Mouse (Mus musculus) midbrain, embryonic 11.5 days (tissue): ENCODE data around the gene Gm17657. TPM values are rescaled to one million over a fixed set of nuclear protein-coding genes. Genes with fewer than 3 reads are reported as not detected.

Source experiments
- ATAC-seq: fragments of 200-750 bp; cut with Nextera tagmentation; 2 replicates; pipeline ENCODE4 v1.8.0; 2017; ENCODE audit warnings: moderate TSS enrichment, moderate library complexity; ENCODE audit not compliant: low FRiP score
- DNase-seq: peaks from one replicate; pipeline ENCODE4 v3.0.0; 2015; ENCODE audit warnings: low spot score; ENCODE audit errors: missing footprints
- H3K27ac ChIP-seq: fragments of 300-500 bp; sonication (generic); 2 replicates; pipeline ENCODE4 v1.5.1; 2014; ENCODE audit warnings: low read depth, low read length
- H3K27me3 ChIP-seq: fragments of 300-500 bp; sonication (generic); 2 replicates; pipeline ENCODE4 v1.6.1; 2014; ENCODE audit warnings: mild to moderate bottlenecking, low read length, moderate library complexity, mixed read lengths; ENCODE audit not compliant: control insufficient read depth, insufficient read depth
- H3K36me3 ChIP-seq: fragments of 300-500 bp; sonication (generic); 2 replicates; pipeline ENCODE4 v1.6.1; 2014; ENCODE audit warnings: mild to moderate bottlenecking, low read length, moderate library complexity, mixed read lengths; ENCODE audit not compliant: control insufficient read depth, insufficient read depth
- H3K4me1 ChIP-seq: fragments of 300-500 bp; sonication (generic); 2 replicates; pipeline ENCODE4 v1.6.1; 2014; ENCODE audit warnings: low read length; ENCODE audit not compliant: control insufficient read depth, insufficient read depth
- H3K4me2 ChIP-seq: fragments of 300-500 bp; sonication (generic); 2 replicates; pipeline ENCODE4 v1.6.1; 2014; ENCODE audit warnings: mild to moderate bottlenecking, moderate library complexity
- H3K4me3 ChIP-seq: fragments of 300-500 bp; sonication (generic); 2 replicates; pipeline ENCODE4 v1.5.1; 2014; ENCODE audit warnings: low read depth, low read length
- H3K9ac ChIP-seq: fragments of 300-500 bp; sonication (generic); 2 replicates; pipeline ENCODE4 v1.6.1; 2014; ENCODE audit warnings: low read length
- H3K9me3 ChIP-seq: fragments of 300-500 bp; sonication (generic); 2 replicates; pipeline ENCODE4 v1.6.1; 2016; ENCODE audit warnings: low read length; ENCODE audit not compliant: control insufficient read depth
- WGBS: fragments of 180-500 bp; shearing (Covaris S2); extraction: QIAGEN DNeasy Blood & Tissue Kit; methylation state at CpG from one replicate; pipeline ENCODE4 v1.1.7; 2014; 5-methylcytosine and 5-hydroxymethylcytosine counted together
- polyA plus RNA-seq: library from polyadenylated mRNA; unstranded; fragments of >200 nt; fragmentation: Nextera tagmentation; extraction: Ambion mirVana; gene quantifications from 2 replicates; pipeline ENCODE4 v1.2.1, GENCODE M21; 2014

Gene Gm17657
- polyA plus RNA-seq, 1 experiment from 2014 or later, result not detected

- H3K27ac ChIP-seq, result no peak overlapping the region
These were observed 55.9 kb downstream of the Gm17657 start for GRCm38 (mm10) chr17:29493461-29493980.

GRCm38 (mm10) chr17:29492269-29493191 is 56.9 kb downstream of the Gm17657 start:
- DNase-seq, result peak; percentile 96

More at GRCm38 (mm10) chr17:29493461-29493980, 55.9 kb downstream of the Gm17657 start:
- Histone ChIP-seq H3K27me3 (no peaks in the 10 kb centered on the region), H3K36me3 (peaks cover 6% of the 10 kb centered on the region; the same call in 1 of the 2 replicates), H3K9me3 (no peaks in the 10 kb centered on the region), H3K4me2 (peak overlapping the region; percentile 62; the same call in 1 of the 2 replicates), H3K4me3 (peak overlapping the region; percentile 91), H3K9ac (0 out of 2 replicates have a peak overlapping the region, but pooled peaks have one; percentile 13), H3K4me1 (peaks cover 14% of the 10 kb centered on the region)
- 77% methylated on average over 11 of the region's 11 CpGs for WGBS
- ATAC-seq, result no peak
- no peak for DNase-seq

GRCm38 (mm10) chr17:29491591-29492268 is 57.7 kb downstream of the Gm17657 start:
- Histone ChIP-seq H3K9me3 (no peaks in the 10 kb centered on the region), H3K27me3 (no peaks in the 10 kb centered on the region), H3K4me1 (peaks cover 15% of the 10 kb centered on the region), H3K4me3 (peak overlapping the region; percentile 91), H3K4me2 (peak overlapping the region; percentile 62), H3K9ac (peak overlapping the region; percentile 93), H3K36me3 (peaks cover 6% of the 10 kb centered on the region; the same call in 1 of the 2 replicates), H3K27ac (peak overlapping the region; percentile 92)
- ATAC-seq, result 0 out of 2 replicates have a peak, but pooled peaks have one; percentile 6
- WGBS, result under 1% methylated on average over 48 of the region's 48 CpGs
- peak; percentile 97 for DNase-seq

More at GRCm38 (mm10) chr17:29492269-29493191, 56.9 kb downstream of the Gm17657 start:
- 3% methylated on average over 22 of the region's 22 CpGs for WGBS
- no peaks in the 10 kb centered on the region for H3K9me3 ChIP-seq
- peak overlapping the region; percentile 91 for H3K4me3 ChIP-seq
- H3K27ac ChIP-seq, result peak overlapping the region; percentile 92
- H3K9ac ChIP-seq, result peak overlapping the region; percentile 93
- no peak for ATAC-seq
- H3K36me3 ChIP-seq, result peaks cover 6% of the 10 kb centered on the region; the same call in 1 of the 2 replicates
- H3K27me3 ChIP-seq, result no peaks in the 10 kb centered on the region
- peaks cover 15% of the 10 kb centered on the region for H3K4me1 ChIP-seq
- peak overlapping the region; percentile 62 for H3K4me2 ChIP-seq

GRCm38 (mm10) chr17:29490713-29491581 is 58.5 kb downstream of the Gm17657 start, which contains the start of gene Pim1:
TSS of gene Pim1 (plus strand) at chr17:29490753.
- DNase-seq, result peak; percentile 97
- H3K4me2 ChIP-seq, result peak within 1 kb of the TSS; percentile 71
- peak within 1 kb of the TSS; percentile 93 for H3K9ac ChIP-seq
- peak; percentile 81; the same call in 1 of the 2 replicates for ATAC-seq
- H3K27me3 ChIP-seq, result no peaks in the 10 kb centered on the region
- peak within 1 kb of the TSS; percentile 91 for H3K4me3 ChIP-seq
- no peaks in the 10 kb centered on the region for H3K9me3 ChIP-seq
- WGBS, result under 1% methylated on average over 68 of the region's 99 CpGs
- H3K4me1 ChIP-seq, result peaks cover 15% of the 10 kb centered on the region
- H3K36me3 ChIP-seq, result peaks cover 6% of the 10 kb centered on the region; the same call in 1 of the 2 replicates
- H3K27ac ChIP-seq, result peak within 1 kb of the TSS; percentile 93

GRCm38 (mm10) chr17:29489971-29490712 is 59.3 kb downstream of the Gm17657 start:
- peaks cover 6% of the 10 kb centered on the region; the same call in 1 of the 2 replicates for H3K36me3 ChIP-seq
- ATAC-seq, result peak; percentile 90
- H3K27ac ChIP-seq, result peak overlapping the region; percentile 93
- no peaks in the 10 kb centered on the region for H3K9me3 ChIP-seq
- WGBS, result under 1% methylated on average over 50 of the region's 68 CpGs
- H3K4me3 ChIP-seq, result peak overlapping the region; percentile 91
- H3K27me3 ChIP-seq, result no peaks in the 10 kb centered on the region
- peak; percentile 100 for DNase-seq
- H3K9ac ChIP-seq, result peak overlapping the region; percentile 93
- peak overlapping the region; percentile 71 for H3K4me2 ChIP-seq
- H3K4me1 ChIP-seq, result peaks cover 15% of the 10 kb centered on the region

- Histone ChIP-seq H3K4me1 (peaks cover 15% of the 10 kb centered on the region), H3K27me3 (no peaks in the 10 kb centered on the region), H3K4me3 (peak overlapping the region; percentile 91), H3K27ac (peak overlapping the region; percentile 93), H3K9ac (peak overlapping the region; percentile 86), H3K4me2 (peak overlapping the region; percentile 71), H3K9me3 (no peaks in the 10 kb centered on the region), H3K36me3 (peaks cover 6% of the 10 kb centered on the region; the same call in 1 of the 2 replicates)
- DNase-seq (peak; percentile 96), ATAC-seq (0 out of 2 replicates have a peak, but pooled peaks have one; percentile 0)
- 5% methylated on average over 30 of the region's 30 CpGs for WGBS
These were observed 60.2 kb downstream of the Gm17657 start for GRCm38 (mm10) chr17:29488978-29489970.
